Mouse (Mus musculus) duodenum, adult 2 months (tissue): Measurements from ENCODE around the gene Fam107a. TPM values are rescaled to one million over a fixed set of nuclear protein-coding genes. Genes with fewer than 3 reads are reported as not detected.

Experiments used
- polyA plus RNA-seq: library from polyadenylated mRNA; depleted of rRNA; stranded (reverse); fragments of >200 nt; gene quantifications from 2 replicates; pipeline ENCODE4 v1.2.3, GENCODE M21; 2012; ENCODE audit warnings: low replicate concordance; rRNA removed

The Fam107a gene
- 0.32 and 0.39 TPM in 2 replicates for polyA plus RNA-seq

DNA sequence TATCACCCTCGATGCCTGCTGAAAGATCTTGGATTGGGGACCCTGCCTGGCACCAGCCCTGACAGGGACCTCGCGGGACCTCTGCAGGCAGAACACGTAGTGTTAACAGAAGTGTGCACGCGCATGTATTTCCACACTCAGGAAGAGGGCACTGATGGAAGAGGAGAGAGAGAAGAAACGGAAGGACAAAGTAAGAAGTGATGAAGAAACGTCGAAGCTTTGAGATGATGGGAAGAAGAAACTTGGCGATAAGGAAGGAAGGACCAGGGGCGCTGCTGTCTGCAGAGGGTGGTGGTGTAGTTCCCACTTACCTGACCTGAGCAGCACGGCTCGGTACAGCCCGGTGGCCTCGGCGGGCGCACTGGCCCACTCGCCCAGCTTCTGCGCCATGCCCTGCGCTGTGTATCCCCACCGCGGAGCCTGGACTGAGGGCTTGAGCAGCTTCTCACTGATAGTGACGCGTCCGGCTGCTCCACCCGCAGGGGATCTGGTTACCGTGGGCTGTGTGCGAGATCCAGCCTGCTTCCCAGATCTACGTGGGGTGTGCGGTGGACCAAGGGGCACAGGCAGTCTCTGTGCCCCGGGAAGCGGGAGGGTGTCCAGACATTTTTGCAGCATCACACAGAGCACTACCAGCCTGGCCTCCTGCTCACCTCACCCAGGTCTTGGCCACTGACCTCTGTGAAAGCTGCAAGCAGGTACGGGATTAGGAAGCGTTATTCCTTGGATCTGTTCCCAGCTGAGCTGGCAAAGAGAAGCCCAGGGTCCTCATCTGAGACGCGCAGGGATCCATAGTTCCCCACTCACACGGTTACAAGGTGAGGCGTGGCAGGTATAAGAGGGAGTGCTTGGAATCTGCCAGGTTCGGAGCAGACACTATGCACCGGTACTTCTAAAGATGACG is at the start of gene Fam107a:
Gene Fam107a, minus strand, starts transcription at position 830 of the 904 bp plus-strand sequence.

DNA sequence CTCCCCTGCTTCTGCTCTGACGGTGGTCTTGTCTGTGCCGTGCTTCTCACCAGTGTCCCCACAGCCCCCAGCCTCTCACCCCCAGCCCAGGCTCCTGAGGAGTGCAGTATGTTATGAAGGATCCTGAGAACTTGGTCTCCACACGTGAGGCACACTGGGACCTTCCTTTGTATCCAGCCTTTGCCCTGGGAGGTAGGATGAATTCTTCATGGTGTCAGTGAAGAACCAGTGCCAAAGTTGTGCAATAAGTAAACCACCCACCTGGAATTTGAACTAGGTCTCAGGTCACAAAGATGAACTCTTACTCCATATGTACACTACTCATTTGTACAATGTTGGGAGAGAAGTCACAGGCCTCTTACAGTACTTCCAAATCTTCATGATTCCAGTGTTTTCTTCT is 58.7 kb downstream of the Fam107a start, which contains the start of gene Acox2:
Gene Acox2, minus strand, starts transcription at position 188 of the 400 bp plus-strand sequence.

Other genes with a start within 250 kb of the Fam107a start
- 1.2 and 2.5 TPM in 2 replicates for gene Rpp14, start 237.7 kb downstream of the Fam107a start, polyA plus RNA-seq
- 16.0 and 24.8 TPM in 2 replicates for gene Pxk, start 219.8 kb downstream of the Fam107a start, polyA plus RNA-seq
- 17.0 and 21.9 TPM in 2 replicates for gene Pdhb, start 145.0 kb downstream of the Fam107a start, polyA plus RNA-seq
- gene Kctd6, start 103.9 kb downstream of the Fam107a start, polyA plus RNA-seq: 3.0 and 4.0 TPM in 2 replicates
- 6.4 and 22.1 TPM in 2 replicates for gene Acox2, start 58.7 kb downstream of the Fam107a start, polyA plus RNA-seq
- gene Oit1, start 60.7 kb upstream of the Fam107a start, polyA plus RNA-seq: 59.4 and 63.9 TPM in 2 replicates